ENCODE assay signal across 12 mouse cellular contexts in the genomic region with DNA sequence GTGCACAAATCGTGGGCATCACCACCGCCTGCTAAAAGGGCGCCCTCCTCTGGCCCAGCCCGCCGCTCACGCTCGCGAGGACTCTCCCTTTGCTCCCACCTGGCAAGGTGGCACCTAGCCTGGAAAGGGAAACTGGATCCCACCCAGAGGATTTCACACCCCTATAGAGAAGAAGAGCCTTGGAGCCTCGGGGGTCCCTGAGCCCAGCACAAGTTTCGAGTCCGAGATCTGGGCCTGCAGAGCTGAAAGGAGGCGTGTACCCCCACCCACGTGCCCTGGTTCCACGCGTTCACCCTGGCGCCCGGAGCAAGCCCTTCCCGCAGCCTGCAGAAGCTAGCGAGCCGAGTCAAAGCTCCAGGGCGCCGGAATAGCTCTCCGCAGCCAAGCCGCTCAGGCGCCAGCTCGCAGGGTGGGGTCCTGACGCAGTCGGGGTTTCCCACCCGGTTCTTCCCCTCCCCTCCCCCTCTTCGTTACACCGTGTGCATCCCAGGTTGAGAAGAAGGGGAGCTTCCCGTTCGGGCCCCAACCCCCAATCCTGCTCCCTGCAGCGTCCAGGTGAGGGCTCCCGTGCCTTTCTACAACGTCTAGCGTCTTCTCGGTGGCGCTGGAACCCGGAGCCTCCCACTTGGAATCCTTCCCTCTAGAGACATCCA. TPM values are rescaled to one million over a fixed set of nuclear protein-coding genes. Genes with fewer than 3 reads are reported as not detected.
DNase-seq lines count a peak whose midpoint lies in the region; ATAC-seq and TF ChIP-seq lines count a peak whose summit lies in the region.
"Had no signal": no experiment of that assay in that cellular context is flagged by ENCODE, and none has a peak within 500 bp of the region (broad histone marks: within the 10 kb centered on the region; RNA-seq: fewer than 3 reads in every experiment).

No protein-coding gene starts in this region.

- ATAC-seq in lung, embryonic 14.5 days (ENCODE audit: insufficient read depth), result no peak
- ATAC-seq in forebrain, embryonic 13.5 days, result no peak
- ATAC-seq in midbrain, embryonic 15.5 days (replicated peaks), result no peak
- no peak for ATAC-seq in megakaryocyte progenitor cell, adult 5-6 weeks (replicated peaks; ENCODE audit: poor library complexity)
- ATAC-seq in liver, embryonic 11.5 days (replicated peaks; ENCODE audit: low FRiP score), result no peak

- no peak overlapping the region for H3K27ac ChIP-seq in lung, embryonic 14.5 days (ENCODE audit: low read depth)
- H3K27ac ChIP-seq in cerebellum, adult 2 months (ENCODE audit: insufficient read depth, low read length), result peak overlapping the region; percentile 67
- H3K27ac ChIP-seq in forebrain, embryonic 13.5 days, result no peak overlapping the region
- H3K27ac ChIP-seq in midbrain, embryonic 15.5 days, result peak overlapping the region; percentile 32; the same call in 1 of the 2 replicates
- H3K27ac ChIP-seq in liver, embryonic 11.5 days (ENCODE audit: low read depth, low read length), result no peak overlapping the region
- H3K27ac ChIP-seq: heart, embryonic 10.5 days had no signal

- no peaks in the 10 kb centered on the region for H3K4me1 ChIP-seq in lung, embryonic 14.5 days (ENCODE audit: insufficient read depth)
- peaks cover 26% of the 10 kb centered on the region for H3K4me1 ChIP-seq in cerebellum, adult 2 months (ENCODE audit: control insufficient read depth, insufficient read depth, low read length)
- H3K4me1 ChIP-seq in forebrain, embryonic 13.5 days, result peaks cover 65% of the 10 kb centered on the region
- peaks cover 66% of the 10 kb centered on the region for H3K4me1 ChIP-seq in midbrain, embryonic 15.5 days
- no peaks in the 10 kb centered on the region for H3K4me1 ChIP-seq in liver, embryonic 11.5 days (replicated peaks; ENCODE audit: control insufficient read depth, insufficient read depth, low read length)

- under 1% methylated on average over 39 of the region's 40 CpGs for WGBS in lung, embryonic 14.5 days
- WGBS in cerebellum, adult 2 months, result 1% methylated on average over 40 of the region's 40 CpGs
- 3% methylated on average over 40 of the region's 40 CpGs for WGBS in forebrain, embryonic 13.5 days
- WGBS in midbrain, embryonic 15.5 days, result 1% methylated on average over 39 of the region's 40 CpGs
- WGBS in liver, embryonic 11.5 days, result 5% methylated on average over 38 of the region's 40 CpGs

- 0 out of 2 replicates have a peak overlapping the region, but pooled peaks have one; percentile 4 for H3K4me2 ChIP-seq in lung, embryonic 14.5 days
- H3K4me2 ChIP-seq in forebrain, embryonic 13.5 days, result peak overlapping the region; percentile 96
- H3K4me2 ChIP-seq in midbrain, embryonic 15.5 days, result peak overlapping the region; percentile 85
- no peak overlapping the region for H3K4me2 ChIP-seq in liver, embryonic 11.5 days

- H3K9ac ChIP-seq in lung, embryonic 14.5 days, result no peak overlapping the region
- peak overlapping the region; percentile 58 for H3K9ac ChIP-seq in forebrain, embryonic 13.5 days
- peak overlapping the region; percentile 52 for H3K9ac ChIP-seq in midbrain, embryonic 15.5 days
- H3K9ac ChIP-seq in liver, embryonic 11.5 days (ENCODE audit: low read depth, low read length), result no peak overlapping the region

- TF ChIP-seq CTCF in lung, embryonic 14.5 days (IDR thresholded peaks at IDR 0.05; ENCODE audit: low read depth), result no peak
- peak; percentile 73 for TF ChIP-seq CTCF in cerebellum, adult 2 months (IDR thresholded peaks at IDR 0.05; ENCODE audit: borderline replicate concordance, insufficient read depth, low read depth, low read length)

- H3K36me3 ChIP-seq in lung, embryonic 14.5 days (ENCODE audit: insufficient read depth), result no peaks in the 10 kb centered on the region
- no peaks in the 10 kb centered on the region for H3K36me3 ChIP-seq in forebrain, embryonic 13.5 days (ENCODE audit: poor library complexity, severe bottlenecking)
- H3K36me3 ChIP-seq in midbrain, embryonic 15.5 days (replicated peaks), result no peaks in the 10 kb centered on the region
- H3K36me3 ChIP-seq in liver, embryonic 11.5 days (ENCODE audit: control insufficient read depth, insufficient read depth, low read length), result no peaks in the 10 kb centered on the region
- H3K36me3 ChIP-seq: heart, embryonic 10.5 days had no signal

- TF ChIP-seq POLR2A in cerebellum, adult 2 months (IDR thresholded peaks at IDR 0.05; ENCODE audit: borderline replicate concordance, insufficient read depth, low read length), result no peak

- H3K4me3 ChIP-seq in lung, embryonic 14.5 days (ENCODE audit: low read depth, low read length), result no peak overlapping the region
- peak overlapping the region; percentile 95 for H3K4me3 ChIP-seq in cerebellum, adult 2 months (replicated peaks; ENCODE audit: insufficient read depth, low read depth, low read length)
- H3K4me3 ChIP-seq in forebrain, embryonic 13.5 days, result peak overlapping the region; percentile 62
- peak overlapping the region; percentile 82 for H3K4me3 ChIP-seq in midbrain, embryonic 15.5 days
- no peak overlapping the region for H3K4me3 ChIP-seq in liver, embryonic 11.5 days (ENCODE audit: low read depth, low read length)
- H3K4me3 ChIP-seq: heart, embryonic 10.5 days had no signal

- no peak for DNase-seq in lung, embryonic 14.5 days
- no peak for DNase-seq in lung, postnatal 36 days
- DNase-seq in cerebellum, adult 2 months, result peak; percentile 78 to 83
- no peak for DNase-seq in liver, embryonic 11.5 days (ENCODE audit: low spot score)
- DNase-seq in kidney, adult 9 months, result no peak
- DNase-seq: adrenal gland, postnatal 25 days; kidney, postnatal 14 days had no signal

- H3K9me3 ChIP-seq in lung, embryonic 14.5 days (ENCODE audit: low read depth, low read length), result no peaks in the 10 kb centered on the region
- no peaks in the 10 kb centered on the region for H3K9me3 ChIP-seq in forebrain, embryonic 13.5 days (replicated peaks)
- H3K9me3 ChIP-seq in midbrain, embryonic 15.5 days, result no peaks in the 10 kb centered on the region
- H3K9me3 ChIP-seq in liver, embryonic 11.5 days (ENCODE audit: control insufficient read depth, low read length), result no peaks in the 10 kb centered on the region
- H3K9me3 ChIP-seq: heart, embryonic 10.5 days had no signal

- H3K27me3 ChIP-seq in lung, embryonic 14.5 days (ENCODE audit: insufficient read depth, low read length), result peaks cover 70% of the 10 kb centered on the region
- no peaks in the 10 kb centered on the region for H3K27me3 ChIP-seq in cerebellum, adult 2 months (ENCODE audit: control insufficient read depth, insufficient read depth, low read length)
- peaks cover 69% of the 10 kb centered on the region for H3K27me3 ChIP-seq in forebrain, embryonic 13.5 days
- peaks cover 13% of the 10 kb centered on the region for H3K27me3 ChIP-seq in midbrain, embryonic 15.5 days (replicated peaks)
- peaks cover 75% of the 10 kb centered on the region for H3K27me3 ChIP-seq in liver, embryonic 11.5 days (replicated peaks; ENCODE audit: control insufficient read depth, insufficient read depth, low read length)

RNA-seq across cellular contexts. Expression of gene Igsf21, which starts 2.3 kb away (rescaled TPM):
- not detected in 2 replicates for polyA plus RNA-seq in lung, embryonic 14.5 days (2014; fragmentation: Nextera tagmentation; extraction: Ambion mirVana)
- 55.2 and 63.4 TPM in 2 replicates for polyA plus RNA-seq in cerebellum, adult 2 months (2012; rRNA removed)
- polyA plus RNA-seq in forebrain, embryonic 13.5 days (2015; fragmentation: Nextera tagmentation; extraction: Ambion mirVana), result 28.6 and 29.4 TPM in 2 replicates
- 93.1 and 96.3 TPM in 2 replicates for polyA plus RNA-seq in midbrain, embryonic 15.5 days (2015; fragmentation: Nextera tagmentation; extraction: Ambion mirVana)
- total RNA-seq in megakaryocyte progenitor cell, adult 5-6 weeks (2015), result not detected in 2 replicates
- not detected in 2 replicates for total RNA-seq in megakaryocyte progenitor cell, adult 5-6 weeks (2017)
- polyA plus RNA-seq in liver, embryonic 11.5 days (2014; fragmentation: Nextera tagmentation; extraction: Ambion mirVana), result 0.32 and 0.44 TPM in 2 replicates
- total RNA-seq: liver, adult 2 months had no signal
- polyA plus RNA-seq: liver, adult 2 months had no signal

Comparison
In these comparisons a context has a peak if more than half of its experiments do, and no peak if none do; other contexts are left out.
1. DNase-seq: peak in cerebellum, adult 2 months (2 of 2); none in lung, embryonic 14.5 days (single experiment), lung, postnatal 36 days (single experiment), liver, embryonic 11.5 days (single experiment) and kidney, adult 9 months (single experiment).
2. H3K27ac ChIP-seq: peak in cerebellum, adult 2 months (single experiment) and midbrain, embryonic 15.5 days (single experiment); none in lung, embryonic 14.5 days (single experiment), forebrain, embryonic 13.5 days (single experiment) and liver, embryonic 11.5 days (single experiment).
3. H3K4me3 ChIP-seq: peak in cerebellum, adult 2 months (single experiment), forebrain, embryonic 13.5 days (single experiment) and midbrain, embryonic 15.5 days (single experiment); none in lung, embryonic 14.5 days (single experiment) and liver, embryonic 11.5 days (single experiment).
4. H3K9ac ChIP-seq: peak in forebrain, embryonic 13.5 days (single experiment) and midbrain, embryonic 15.5 days (single experiment); none in lung, embryonic 14.5 days (single experiment) and liver, embryonic 11.5 days (single experiment).
5. RNA of gene Igsf21, which starts 2.3 kb away (polyA plus RNA-seq): 93.1 to 96.3 TPM in midbrain, embryonic 15.5 days, 55.2 to 63.4 TPM in cerebellum, adult 2 months and 28.6 to 29.4 TPM in forebrain, embryonic 13.5 days; 0.32 to 0.44 TPM in liver, embryonic 11.5 days and not detected in lung, embryonic 14.5 days; every median in the first group is over 10 times any median in the second.